Mouse (Mus musculus) C2C12 (cell line): ENCODE measurements around the gene Ppm1l. TPM values are rescaled to one million over a fixed set of nuclear protein-coding genes. Genes with fewer than 3 reads are reported as not detected.

ENCODE experiments used
- H3K27me3 ChIP-seq: one replicate; pipeline ENCODE4 v1.6.1; 2011; ENCODE audit not compliant: control insufficient read depth, insufficient read depth, insufficient read length
- H3K36me3 ChIP-seq: one replicate; pipeline ENCODE4 v1.6.1; 2011; ENCODE audit not compliant: control insufficient read depth, insufficient read depth
- H3K4me3 ChIP-seq: one replicate; pipeline ENCODE4 v1.5.1; 2011; ENCODE audit warnings: mild to moderate bottlenecking, control low read depth; ENCODE audit not compliant: poor library complexity, insufficient read depth, severe bottlenecking
- H3K79me2 ChIP-seq: one replicate; pipeline ENCODE4 v1.6.1; 2011; ENCODE audit not compliant: control insufficient read depth, insufficient read depth
- H3K79me3 ChIP-seq: one replicate; pipeline ENCODE4 v1.6.1; 2011; ENCODE audit warnings: low read depth, control low read depth
- H3ac ChIP-seq: one replicate; pipeline ENCODE3; 2011; ENCODE audit warnings: low read depth; ENCODE audit not compliant: control insufficient read depth, insufficient read length
- CEBPB ChIP-seq: IDR thresholded peaks from one replicate; pipeline ENCODE4 v1.6.1; 2011; ENCODE audit warnings: low read depth, mild to moderate bottlenecking, control low read depth, moderate library complexity
- CTCF ChIP-seq: IDR thresholded peaks from one replicate; pipeline ENCODE4 v1.5.1; 2011; ENCODE audit not compliant: control insufficient read depth, insufficient read depth, insufficient read length
- FOSL1 ChIP-seq: IDR thresholded peaks from one replicate; pipeline ENCODE4 v1.8.0; 2011; ENCODE audit warnings: mild to moderate bottlenecking, low read length; ENCODE audit not compliant: poor library complexity, insufficient read depth, severe bottlenecking
- MAX ChIP-seq: IDR thresholded peaks from one replicate; pipeline ENCODE4 v1.6.1; 2011; ENCODE audit warnings: mild to moderate bottlenecking, control low read depth
- MYOD1 ChIP-seq: IDR thresholded peaks from one replicate; pipeline ENCODE4 v1.6.1; 2011; ENCODE audit warnings: low read depth; ENCODE audit not compliant: control insufficient read depth, insufficient read length
- MYOG ChIP-seq: IDR thresholded peaks from one replicate; pipeline ENCODE4 v1.6.1; 2011; ENCODE audit not compliant: control insufficient read depth, insufficient read length; ENCODE audit errors: extremely low read depth
- USF1 ChIP-seq: IDR thresholded peaks from one replicate; pipeline ENCODE4 v1.6.1; 2011; ENCODE audit warnings: low read depth, mild to moderate bottlenecking, control low read depth, moderate library complexity
- polyA plus RNA-seq: library from polyadenylated mRNA; unstranded; fragments of >200 nt; fragmentation: generic; extraction: Trizol; gene quantifications from one replicate; pipeline ENCODE4 v1.2.1, GENCODE M21; 2012; ENCODE audit warnings: missing spikeins

Ppm1l gene
- polyA plus RNA-seq, 1 experiment: 3.7 TPM

GRCm38 (mm10) chr3:69485756-69486155 lies 169.1 kb downstream of the Ppm1l start:
- Histone ChIP-seq H3K36me3 (no peaks in the 10 kb centered on the region), H3K79me2 (no peaks in the 10 kb centered on the region), H3K79me3 (no peaks in the 10 kb centered on the region), H3K27me3 (no peaks in the 10 kb centered on the region), H3K4me3 (no peak overlapping the region), H3ac (no peak overlapping the region)
- TF ChIP-seq FOSL1 (peak; percentile 32), CEBPB (no peak)

DNA sequence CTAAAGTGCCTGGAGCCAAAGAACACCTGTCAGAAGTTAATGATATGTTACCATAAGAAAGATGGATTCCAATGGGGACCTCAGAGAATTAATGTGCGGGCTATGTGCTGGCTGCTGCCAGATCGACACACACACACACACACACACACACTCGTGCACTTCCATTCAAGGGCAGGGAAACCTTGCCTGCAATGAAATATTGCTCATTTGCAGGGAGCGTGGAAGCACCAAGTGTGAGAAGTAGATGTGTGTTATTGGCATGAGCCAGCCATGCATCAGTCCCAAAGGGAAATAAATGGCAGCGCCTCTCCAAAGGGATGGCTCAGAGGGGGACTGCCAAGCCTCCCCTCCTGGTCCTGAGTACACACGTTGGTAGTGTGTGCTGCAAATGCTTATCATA lies 170.8 kb downstream of the Ppm1l start:
- no peaks in the 10 kb centered on the region for H3K79me2 ChIP-seq
- H3K4me3 ChIP-seq: no peak overlapping the region
- no peak overlapping the region for H3ac ChIP-seq
- TF ChIP-seq CTCF: no peak
- no peak for TF ChIP-seq MYOD1
- TF ChIP-seq FOSL1: no peak
- no peak for TF ChIP-seq MAX
- TF ChIP-seq CEBPB: no peak
- no peak for TF ChIP-seq USF1
- no peak for TF ChIP-seq MYOG
- H3K79me3 ChIP-seq: no peaks in the 10 kb centered on the region
- no peaks in the 10 kb centered on the region for H3K36me3 ChIP-seq
- H3K27me3 ChIP-seq: no peaks in the 10 kb centered on the region

DNA sequence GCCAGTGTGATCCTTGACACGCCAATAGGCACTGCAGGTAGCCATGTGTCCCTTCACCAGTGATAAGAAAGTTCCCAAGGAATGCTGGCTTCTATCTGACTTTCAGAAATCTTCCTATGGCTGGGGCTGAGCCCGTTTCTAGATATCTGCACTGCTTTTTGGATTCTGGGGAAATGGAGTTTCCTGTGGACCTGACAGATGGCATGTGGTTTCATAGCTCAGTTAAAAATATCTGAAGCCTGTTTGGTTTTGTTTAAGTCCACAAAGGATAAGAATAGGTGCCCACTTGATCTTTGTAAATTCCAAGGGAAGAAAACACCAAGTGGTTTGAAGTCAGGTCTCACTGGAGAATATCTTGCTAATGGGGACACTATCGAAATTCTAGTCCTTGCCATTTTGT lies 173.0 kb downstream of the Ppm1l start:
- no peak overlapping the region for H3K4me3 ChIP-seq
- no peaks in the 10 kb centered on the region for H3K79me2 ChIP-seq
- H3ac ChIP-seq: no peak overlapping the region
- no peaks in the 10 kb centered on the region for H3K36me3 ChIP-seq
- TF ChIP-seq FOSL1: no peak
- TF ChIP-seq USF1: no peak
- no peak for TF ChIP-seq MAX
- no peak for TF ChIP-seq CEBPB
- TF ChIP-seq CTCF: no peak
- no peak for TF ChIP-seq MYOD1
- TF ChIP-seq MYOG: no peak
- no peaks in the 10 kb centered on the region for H3K79me3 ChIP-seq
- H3K27me3 ChIP-seq: no peaks in the 10 kb centered on the region

GRCm38 (mm10) chr3:69490981-69491681 lies 174.5 kb downstream of the Ppm1l start:
- Histone ChIP-seq H3K4me3 (no peak overlapping the region), H3K79me2 (no peaks in the 10 kb centered on the region), H3ac (no peak overlapping the region), H3K27me3 (no peaks in the 10 kb centered on the region), H3K79me3 (no peaks in the 10 kb centered on the region), H3K36me3 (no peaks in the 10 kb centered on the region)
- TF ChIP-seq CEBPB (no peak), FOSL1 (no peak), MAX (no peak), CTCF (no peak), USF1 (no peak), MYOG (no peak), MYOD1 (no peak)

DNA sequence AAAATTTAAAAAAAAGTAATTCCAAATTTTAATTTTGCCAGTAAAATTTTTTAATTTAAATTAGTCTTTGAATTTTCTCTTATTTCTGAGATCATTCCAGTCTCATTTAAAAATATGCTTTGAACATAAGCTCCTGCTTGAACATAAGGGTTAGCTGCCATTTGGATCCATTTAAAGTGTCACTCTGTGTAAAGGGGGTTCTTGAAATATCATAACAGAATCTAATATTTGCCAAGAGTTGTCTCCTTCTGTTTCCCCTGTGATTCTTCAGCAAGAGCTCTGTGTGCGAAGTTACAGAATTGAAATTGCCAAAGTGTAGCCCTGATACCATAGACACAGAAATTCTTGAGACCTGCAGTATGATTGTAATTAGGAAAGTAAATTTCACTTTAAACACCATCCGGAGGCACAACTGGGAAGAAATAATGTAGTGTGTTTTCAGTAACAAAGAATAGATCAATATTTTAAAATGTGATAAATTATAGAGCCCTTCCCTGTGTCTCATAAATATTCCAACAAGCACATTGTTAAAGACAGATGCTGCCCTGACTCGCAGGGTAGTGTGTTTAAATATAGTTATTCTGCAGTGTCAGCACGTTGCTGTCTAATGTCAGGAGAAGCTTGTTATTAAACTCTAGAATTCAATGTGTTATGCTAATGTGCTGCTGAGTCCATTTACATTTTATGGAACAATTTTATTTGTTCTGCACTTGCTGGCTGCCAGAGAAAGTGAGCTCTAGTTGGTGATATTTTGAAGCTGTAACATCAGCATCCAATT lies 177.8 kb downstream of the Ppm1l start:
- Histone ChIP-seq H3K36me3 (no peaks in the 10 kb centered on the region), H3K79me2 (no peaks in the 10 kb centered on the region), H3K79me3 (no peaks in the 10 kb centered on the region), H3ac (no peak overlapping the region), H3K27me3 (no peaks in the 10 kb centered on the region), H3K4me3 (no peak overlapping the region)
- TF ChIP-seq FOSL1 (no peak), MYOG (no peak), CEBPB (no peak), MYOD1 (no peak), USF1 (no peak), CTCF (no peak), MAX (no peak)
